Mouse (Mus musculus) cerebellum, adult 2 months (tissue): ENCODE measurements around the gene Dgkh.

Source experiments
- CTCF ChIP-seq: fragments of 200-500 bp; IDR thresholded peaks from 2 replicates; pipeline ENCODE4 v1.5.1; 2011; ENCODE audit warnings: low read depth, mild to moderate bottlenecking, control low read depth, low read length, moderate library complexity, borderline replicate concordance; ENCODE audit not compliant: insufficient read depth
- POLR2A ChIP-seq: fragments of 200-500 bp; IDR thresholded peaks from 2 replicates; pipeline ENCODE4 v1.6.1; 2011; ENCODE audit warnings: low read length, control low read depth, borderline replicate concordance; ENCODE audit not compliant: insufficient read depth

- TF ChIP-seq CTCF (no peak), POLR2A (no peak)
Measured at GRCm38 (mm10) chr14:78686701-78687100, 45.9 kb downstream of the Dgkh start.
